Mouse (Mus musculus): ENCODE results near the gene Sh3rf1. TPM values are rescaled to one million over a fixed set of nuclear protein-coding genes. Genes with fewer than 3 reads are reported as not detected.

The Sh3rf1 gene
- polyA plus RNA-seq, 1 experiment from 2014 or later: 4.8 TPM

DNA sequence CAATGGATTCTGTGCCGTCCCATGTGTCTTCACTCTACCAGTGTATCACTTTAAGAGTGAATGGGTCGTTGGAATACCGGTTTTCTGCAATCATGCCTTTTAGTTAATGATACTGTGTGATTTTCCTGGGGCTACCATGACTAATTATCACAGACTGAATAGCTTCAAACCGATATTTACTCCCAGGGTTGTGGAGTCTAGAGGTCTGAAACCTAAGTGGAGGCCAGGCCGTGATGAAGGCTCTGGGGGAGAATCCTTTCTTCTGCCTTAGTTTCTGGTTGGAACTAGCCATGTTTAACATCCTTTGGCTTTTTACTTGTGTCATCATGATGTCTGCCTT lies 78.3 kb downstream of the Sh3rf1 start:
- Histone ChIP-seq H3K27ac (replicated peaks) (no peak overlapping the region), H3K4me2 (replicated peaks; ENCODE audit: low read depth) (no peak overlapping the region), H3K4me1 (replicated peaks; ENCODE audit: control insufficient read depth, insufficient read depth) (no peaks in the 10 kb centered on the region), H3K9me3 (ENCODE audit: control insufficient read depth, low read length) (no peaks in the 10 kb centered on the region), H3K36me3 (ENCODE audit: control insufficient read depth, insufficient read depth, low read length) (no peaks in the 10 kb centered on the region), H3K4me3 (ENCODE audit: low read depth, low read length) (no peak overlapping the region), H3K27me3 (ENCODE audit: control insufficient read depth, insufficient read depth, low read length) (no peaks in the 10 kb centered on the region), H3K9ac (ENCODE audit: low read length) (no peak overlapping the region)
- WGBS: 83% methylated on average over 5 of the region's 5 CpGs
- DNase-seq (ENCODE audit: low spot score) (no peak), ATAC-seq (ENCODE audit: low FRiP score, low TSS enrichment) (no peak)
- TF ChIP-seq EP300 (optimal IDR thresholded peaks at IDR 0.05) (no peak), CTCF (IDR thresholded peaks at IDR 0.05; ENCODE audit: low read depth) (no peak)

- H3K9me3 ChIP-seq (ENCODE audit: control insufficient read depth, low read length): no peaks in the 10 kb centered on the region
- H3K36me3 ChIP-seq (ENCODE audit: control insufficient read depth, insufficient read depth, low read length): no peaks in the 10 kb centered on the region
- no peaks in the 10 kb centered on the region for H3K4me1 ChIP-seq (replicated peaks; ENCODE audit: control insufficient read depth, insufficient read depth)
- H3K27ac ChIP-seq (replicated peaks): no peak overlapping the region
- no peak overlapping the region for H3K4me2 ChIP-seq (replicated peaks; ENCODE audit: low read depth)
- H3K4me3 ChIP-seq (ENCODE audit: low read depth, low read length): no peak overlapping the region
- TF ChIP-seq EP300 (optimal IDR thresholded peaks at IDR 0.05) (no peak), CTCF (IDR thresholded peaks at IDR 0.05; ENCODE audit: low read depth) (no peak)
- ATAC-seq (ENCODE audit: low FRiP score, low TSS enrichment) (no peak), DNase-seq (ENCODE audit: low spot score) (no peak)
- no peaks in the 10 kb centered on the region for H3K27me3 ChIP-seq (ENCODE audit: control insufficient read depth, insufficient read depth, low read length)
- WGBS: 78% methylated on average over 7 of the region's 7 CpGs
- H3K9ac ChIP-seq (ENCODE audit: low read length): no peak overlapping the region
Observed at GRCm38 (mm10) chr8:61305451-61306070, 81.9 kb downstream of the Sh3rf1 start.

GRCm38 (mm10) chr8:61306501-61307112 lies 82.9 kb downstream of the Sh3rf1 start:
- Histone ChIP-seq H3K4me3 (ENCODE audit: low read depth, low read length) (no peak overlapping the region), H3K36me3 (ENCODE audit: control insufficient read depth, insufficient read depth, low read length) (no peaks in the 10 kb centered on the region), H3K27me3 (ENCODE audit: control insufficient read depth, insufficient read depth, low read length) (no peaks in the 10 kb centered on the region), H3K9ac (ENCODE audit: low read length) (no peak overlapping the region), H3K27ac (replicated peaks) (no peak overlapping the region), H3K4me1 (replicated peaks; ENCODE audit: control insufficient read depth, insufficient read depth) (no peaks in the 10 kb centered on the region), H3K9me3 (ENCODE audit: control insufficient read depth, low read length) (no peaks in the 10 kb centered on the region), H3K4me2 (replicated peaks; ENCODE audit: low read depth) (no peak overlapping the region)
- DNase-seq (ENCODE audit: low spot score) (no peak), ATAC-seq (ENCODE audit: low FRiP score, low TSS enrichment) (no peak)
- 77% methylated on average over 4 of the region's 4 CpGs for WGBS
- TF ChIP-seq CTCF (IDR thresholded peaks at IDR 0.05; ENCODE audit: low read depth) (no peak), EP300 (optimal IDR thresholded peaks at IDR 0.05) (no peak)

DNA sequence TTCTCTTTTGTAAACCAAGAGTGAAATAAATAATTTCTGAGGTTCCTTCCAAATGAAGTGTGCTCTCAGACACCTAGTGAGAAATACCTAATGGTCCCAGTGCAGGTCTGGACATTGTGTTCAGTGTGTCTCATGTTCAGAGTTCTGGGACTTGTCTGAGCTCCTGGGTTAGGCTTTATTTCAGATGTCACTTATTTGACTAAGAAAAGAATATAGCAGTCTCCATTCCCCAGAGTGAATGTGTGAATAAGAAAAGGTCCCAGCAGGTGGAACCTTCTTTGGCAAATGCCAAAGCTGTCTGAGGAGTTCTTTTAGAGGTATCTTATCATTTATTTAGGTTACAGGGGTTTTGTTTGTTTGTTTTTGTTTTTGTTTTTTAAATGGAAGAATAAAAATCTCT lies 85.2 kb downstream of the Sh3rf1 start:
- no peaks in the 10 kb centered on the region for H3K27me3 ChIP-seq (ENCODE audit: control insufficient read depth, insufficient read depth, low read length)
- DNase-seq (ENCODE audit: low spot score) (no peak), ATAC-seq (ENCODE audit: low FRiP score, low TSS enrichment) (no peak)
- H3K4me1 ChIP-seq (replicated peaks; ENCODE audit: control insufficient read depth, insufficient read depth): no peaks in the 10 kb centered on the region
- no peaks in the 10 kb centered on the region for H3K36me3 ChIP-seq (ENCODE audit: control insufficient read depth, insufficient read depth, low read length)
- TF ChIP-seq EP300 (optimal IDR thresholded peaks at IDR 0.05) (no peak), CTCF (IDR thresholded peaks at IDR 0.05; ENCODE audit: low read depth) (no peak)
- no peaks in the 10 kb centered on the region for H3K9me3 ChIP-seq (ENCODE audit: control insufficient read depth, low read length)
- no peak overlapping the region for H3K27ac ChIP-seq (replicated peaks)
- H3K4me3 ChIP-seq (ENCODE audit: low read depth, low read length): no peak overlapping the region
- no peak overlapping the region for H3K9ac ChIP-seq (ENCODE audit: low read length)
- H3K4me2 ChIP-seq (replicated peaks; ENCODE audit: low read depth): no peak overlapping the region

DNA sequence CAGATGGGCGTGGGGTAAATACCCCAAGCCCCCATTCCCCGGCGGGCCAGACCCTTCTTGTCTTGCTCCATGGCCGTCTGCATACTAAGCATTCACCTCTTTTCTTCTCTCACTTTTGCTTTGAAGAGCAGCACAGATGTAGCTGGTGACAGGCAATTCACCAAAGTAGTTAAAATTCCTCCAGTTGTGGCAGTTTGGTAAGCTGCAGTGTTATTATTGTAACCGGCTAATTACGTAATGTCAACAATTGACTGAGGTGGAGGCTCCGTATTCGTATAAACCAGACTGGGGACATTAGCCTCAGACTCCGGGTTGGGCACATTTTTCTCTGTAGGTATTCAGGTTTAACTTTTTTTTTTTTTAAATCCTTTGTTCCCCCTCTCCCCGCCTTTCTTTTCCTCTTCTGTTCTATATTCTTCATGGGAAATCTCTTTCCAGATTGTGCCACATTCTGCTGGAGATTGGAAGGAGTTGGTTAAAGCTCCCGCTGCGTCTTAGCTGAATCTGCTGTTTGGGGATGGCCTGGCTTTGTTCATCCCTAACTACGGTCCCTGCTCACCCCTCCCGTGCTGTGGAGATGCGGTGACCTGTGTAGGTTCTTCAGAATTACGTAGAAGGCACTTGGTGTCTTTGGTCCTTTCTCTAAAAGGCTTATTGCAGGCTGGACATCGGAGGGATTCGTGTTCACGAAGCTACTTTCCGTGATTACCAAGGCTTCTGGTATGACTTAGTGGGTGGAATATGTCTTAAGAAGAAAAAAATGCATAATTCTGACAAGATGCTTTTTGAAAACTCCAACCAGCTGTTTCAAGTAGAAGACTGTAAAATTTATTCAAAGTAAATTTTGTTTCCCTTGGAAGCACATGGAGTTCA lies 86.1 kb downstream of the Sh3rf1 start:
- Histone ChIP-seq H3K4me2 (replicated peaks; ENCODE audit: low read depth) (0 out of 2 replicates have a peak overlapping the region, but pooled peaks have one; percentile 14), H3K27me3 (ENCODE audit: control insufficient read depth, insufficient read depth, low read length) (no peaks in the 10 kb centered on the region), H3K9me3 (ENCODE audit: control insufficient read depth, low read length) (no peaks in the 10 kb centered on the region), H3K4me1 (replicated peaks; ENCODE audit: control insufficient read depth, insufficient read depth) (no peaks in the 10 kb centered on the region), H3K9ac (ENCODE audit: low read length) (no peak overlapping the region), H3K27ac (replicated peaks) (peak overlapping the region; percentile 61), H3K4me3 (ENCODE audit: low read depth, low read length) (no peak overlapping the region), H3K36me3 (ENCODE audit: control insufficient read depth, insufficient read depth, low read length) (no peaks in the 10 kb centered on the region)
- no peak for TF ChIP-seq EP300 (optimal IDR thresholded peaks at IDR 0.05)
- no peak for TF ChIP-seq CTCF (IDR thresholded peaks at IDR 0.05; ENCODE audit: low read depth)
- WGBS: 48% methylated on average over 20 of the region's 20 CpGs
- no peak for DNase-seq (ENCODE audit: low spot score)
- no peak for ATAC-seq (ENCODE audit: low FRiP score, low TSS enrichment)
